Mouse (Mus musculus) left cerebral cortex, postnatal 36 days (tissue): ENCODE data around the gene Evi2a. TPM values are rescaled to one million over a fixed set of nuclear protein-coding genes. Genes with fewer than 3 reads are reported as not detected.

Experiments
- DNase-seq, 2 experiments: peaks; one replicate each; pipeline ENCODE4 v3.0.0; 2021 to 2022; ENCODE audit warnings: low spot score in 2 of 2, mixed read lengths in 1 of 2
- intact Hi-C: fragments of 180-260 bp; cut with DNase I; formaldehyde crosslinking; loops from one replicate; pipeline ENCODE4 v1.15.1; 2025
- total RNA-seq, 2 experiments: library from RNA; stranded (reverse); gene quantifications; 2 replicates each; pipeline ENCODE4 v1.2.3; 2021

Gene Evi2a
- 10 to 100 TPM; 13.6 to 18.8 TPM for total RNA-seq

DNA sequence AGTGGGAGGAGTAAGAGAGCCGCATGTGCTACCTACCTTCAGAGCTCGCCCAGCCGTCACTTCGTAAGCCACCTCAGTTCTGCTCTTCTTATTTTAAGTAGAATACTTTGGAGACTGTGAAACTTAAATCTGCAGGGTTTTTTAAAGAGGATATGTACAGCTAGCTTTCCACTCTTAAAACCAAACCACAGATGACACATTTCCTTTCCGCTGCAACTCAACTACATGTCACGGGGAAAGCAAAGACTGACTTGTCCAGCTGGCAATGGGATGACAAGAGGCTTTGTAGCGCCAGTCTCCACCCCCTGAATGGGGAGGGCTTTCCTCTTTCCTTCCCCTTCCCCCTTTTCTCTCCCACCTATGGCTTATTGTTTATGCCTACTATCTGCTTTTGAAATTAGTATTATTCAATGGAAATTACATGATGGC, at the start of gene Evi2a, which contains the start of gene Evi2:
Evi2a (minus strand) TSS at position 277 of the 429 bp plus-strand sequence.
Evi2 (minus strand) TSS at position 257 of the 429 bp plus-strand sequence.
- peak in 1 of 2 experiments; percentile 28 for DNase-seq

GRCm38 (mm10) chr11:79577741-79578140, 47.3 kb upstream of the Evi2a start:
- intact Hi-C loops, result loop anchor here (10.0 kb wide), 1 partner anchor 133 kb away; no protein-coding TSS in a partner anchor
- DNase-seq, result peak; percentile 78 to 81

More for the DNA sequence above, at the start of gene Evi2a, which contains the start of gene Evi2:
- intact Hi-C loops, result no loop called here

DNA sequence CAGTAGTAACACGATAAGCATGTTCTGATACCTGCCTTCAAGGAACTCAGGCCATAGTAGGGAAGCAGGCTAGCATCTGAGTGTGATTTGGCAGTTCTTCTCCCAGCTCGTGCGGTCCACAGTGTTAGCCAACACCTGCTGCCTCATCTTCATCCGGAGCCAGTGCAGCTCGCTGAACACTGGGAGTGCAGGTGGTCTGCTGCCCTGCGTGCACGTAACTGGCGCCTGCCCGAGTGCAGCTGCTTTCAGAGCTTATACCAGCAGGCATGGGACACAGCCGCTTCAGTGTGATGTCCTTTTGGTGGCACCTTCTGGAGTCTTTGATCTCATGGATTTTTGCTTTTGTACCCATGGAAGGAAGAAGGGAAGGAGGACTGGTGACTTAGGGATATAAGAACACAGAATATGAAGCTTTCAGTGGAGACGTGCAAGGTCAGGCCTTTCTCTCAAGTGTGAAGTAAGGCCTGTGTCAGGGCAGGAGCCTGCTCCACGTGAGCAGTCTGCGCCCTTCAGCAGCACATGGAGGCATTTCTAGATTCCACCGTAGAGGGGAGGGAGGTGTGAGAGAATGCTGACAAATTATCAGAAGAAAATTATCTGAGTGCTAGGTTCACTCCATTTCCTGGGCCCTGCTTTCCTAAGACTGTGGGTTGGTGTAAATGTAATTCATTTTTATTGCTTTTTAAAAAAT, 45.1 kb upstream of the Evi2a start:
- intact Hi-C loops, result loop anchor here (10.0 kb wide), 1 partner anchor 131 kb away; no protein-coding TSS in a partner anchor
- no peak for DNase-seq

GRCm38 (mm10) chr11:79573836-79574235, 43.4 kb upstream of the Evi2a start:
- DNase-seq, result no peak
- intact Hi-C loops, result loop anchor here (10.0 kb wide), 1 partner anchor 129 kb away; no protein-coding TSS in a partner anchor

DNA sequence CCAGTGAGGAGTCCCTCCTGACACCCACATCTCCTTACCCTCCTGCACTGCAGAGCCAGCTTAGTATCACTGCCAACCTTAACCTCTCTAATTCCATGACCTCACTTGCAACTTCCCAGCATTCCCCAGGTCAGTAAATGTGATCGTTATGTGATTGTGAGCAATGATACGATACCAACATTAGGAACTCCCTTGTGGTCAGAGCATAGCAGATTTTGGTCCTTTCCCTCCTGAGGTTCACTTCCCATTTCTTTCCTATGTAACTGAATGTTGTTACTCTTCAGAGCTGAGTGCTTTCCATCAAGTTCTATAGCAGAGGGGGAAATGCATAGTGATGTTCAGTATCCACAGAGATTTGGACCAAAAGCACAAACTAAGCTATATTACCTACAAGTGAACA, 39.9 kb upstream of the Evi2a start:
- intact Hi-C loops, result loop anchor here (10.0 kb wide), 1 partner anchor 126 kb away; no protein-coding TSS in a partner anchor
- no peak for DNase-seq

- intact Hi-C loops, result no loop called here
- no peak for DNase-seq
Observed at GRCm38 (mm10) chr11:79568197-79568911, 37.9 kb upstream of the Evi2a start.

DNA sequence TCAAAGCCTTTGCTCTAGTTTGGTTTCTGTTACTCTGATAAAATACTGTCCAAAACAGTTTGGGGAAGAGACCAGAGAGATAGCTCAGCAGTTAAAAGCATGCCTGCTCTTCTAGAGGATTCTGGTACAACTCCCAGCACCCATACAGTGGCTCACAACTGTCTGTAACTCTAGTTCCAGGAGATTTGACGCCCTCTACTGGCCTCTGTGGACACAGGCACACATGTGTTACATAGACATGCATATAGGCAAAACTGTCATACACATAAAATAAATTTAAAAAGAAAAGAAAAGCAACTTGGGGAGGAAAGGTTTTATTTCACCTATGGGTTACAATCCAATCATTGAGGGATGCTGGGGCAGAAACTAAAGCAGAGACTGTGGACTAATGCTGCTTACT, 36.5 kb upstream of the Evi2a start:
- intact Hi-C loops, result no loop called here

DNA sequence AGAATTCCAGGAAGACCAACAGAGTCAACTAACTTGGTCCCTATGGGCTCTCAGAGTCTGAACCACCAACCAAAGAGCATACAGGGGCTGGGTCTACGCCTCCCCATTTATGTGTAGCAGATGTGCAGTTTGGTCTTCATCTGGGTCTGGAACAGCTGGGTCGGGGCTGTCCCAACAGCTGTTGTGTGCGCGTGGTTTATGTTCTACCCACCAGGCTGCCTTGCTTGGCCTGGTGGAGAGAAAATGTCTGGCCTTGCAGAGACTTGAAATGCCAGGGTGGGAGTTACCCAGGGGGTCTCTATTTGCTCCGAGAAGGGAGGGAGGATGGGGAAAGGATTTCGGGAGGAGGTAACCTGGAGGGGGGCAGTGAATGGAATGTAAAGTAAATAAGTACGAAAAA, 33.1 kb upstream of the Evi2a start:
- no peak for DNase-seq
- intact Hi-C loops, result no loop called here

More for the DNA sequence above, 36.5 kb upstream of the Evi2a start:
- no peak for DNase-seq

GRCm38 (mm10) chr11:79560536-79560935, 30.1 kb upstream of the Evi2a start:
- no peak for DNase-seq
- intact Hi-C loops, result no loop called here

DNA sequence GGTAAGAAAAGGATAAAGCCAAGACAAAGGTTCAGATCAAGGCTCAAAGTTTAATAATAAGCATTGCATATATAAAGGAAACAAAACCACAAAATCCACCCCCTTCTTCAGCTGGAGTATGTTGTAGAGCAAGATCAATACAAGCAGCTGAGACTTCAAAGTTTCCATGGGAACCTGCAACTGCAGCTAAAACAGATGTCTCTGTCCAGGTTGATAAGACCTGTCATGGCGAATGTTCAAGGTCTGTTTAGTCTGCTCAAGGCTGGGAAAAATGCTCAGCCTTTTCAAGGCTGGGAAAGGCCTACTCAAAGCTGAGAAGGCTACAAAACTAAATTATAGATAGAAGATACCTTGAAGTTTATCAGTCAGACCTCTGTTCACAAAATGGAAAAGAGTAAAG, 22.2 kb upstream of the Evi2a start:
- intact Hi-C loops, result no loop called here
- DNase-seq, result no peak

- intact Hi-C loops, result no loop called here
- DNase-seq, result no peak
Observed at GRCm38 (mm10) chr11:79536293-79536692, 5.9 kb upstream of the Evi2a start.

DNA sequence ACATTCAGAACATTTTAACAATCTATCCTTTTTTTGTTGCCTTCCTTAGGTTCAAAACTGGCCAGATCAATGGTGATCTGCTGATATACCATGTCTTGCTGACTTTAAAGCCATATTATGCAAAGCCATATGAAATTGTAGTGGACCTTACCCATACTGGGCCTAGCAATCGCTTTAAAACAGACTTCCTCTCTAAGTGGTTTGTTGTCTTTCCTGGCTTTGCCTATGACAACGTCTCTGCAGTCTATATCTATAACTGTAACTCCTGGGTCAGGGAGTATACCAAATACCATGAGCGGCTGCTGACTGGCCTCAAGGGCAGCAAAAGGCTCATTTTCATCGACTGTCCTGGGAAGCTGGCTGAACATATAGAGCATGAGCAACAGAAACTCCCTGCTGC, 5.1 kb upstream of the Evi2a start:
- intact Hi-C loops, result no loop called here
- no peak for DNase-seq

- intact Hi-C loops, result no loop called here
- DNase-seq, result no peak
Observed at GRCm38 (mm10) chr11:79533950-79534690, 3.7 kb upstream of the Evi2a start.

- no peak for DNase-seq
- intact Hi-C loops, result no loop called here
Observed at GRCm38 (mm10) chr11:79533311-79533710, 2.9 kb upstream of the Evi2a start.

GRCm38 (mm10) chr11:79531485-79531884, 1.1 kb upstream of the Evi2a start:
- intact Hi-C loops, result no loop called here
- DNase-seq, result no peak

- DNase-seq, result no peak
- intact Hi-C loops, result no loop called here
Observed at GRCm38 (mm10) chr11:79530774-79531173, 365 bp upstream of the Evi2a start.

- DNase-seq, result no peak
- intact Hi-C loops, result no loop called here
Observed at GRCm38 (mm10) chr11:79529736-79530135, 673 bp downstream of the Evi2a start.

DNA sequence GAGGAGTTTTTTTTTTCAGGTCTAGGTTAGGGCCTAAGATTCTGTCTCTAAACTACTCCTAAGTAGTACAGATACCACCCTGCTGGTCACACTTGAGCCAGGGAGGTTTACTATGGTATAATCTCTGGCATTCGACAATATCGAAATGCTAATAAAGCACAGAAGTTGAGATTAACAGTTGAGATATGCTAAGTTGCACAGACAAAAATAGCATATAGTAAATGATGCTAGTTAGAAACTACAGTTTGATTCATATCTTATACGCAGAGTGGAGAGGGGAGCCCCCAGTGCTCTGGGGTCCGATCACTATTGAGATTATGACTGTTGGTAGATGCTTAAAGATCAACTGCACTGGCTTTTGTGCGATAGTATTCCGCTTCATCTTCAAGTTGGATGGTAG, 1.2 kb downstream of the Evi2a start:
- intact Hi-C loops, result no loop called here
- DNase-seq, result no peak

GRCm38 (mm10) chr11:79528601-79529000, 1.8 kb downstream of the Evi2a start:
- no peak for DNase-seq
- intact Hi-C loops, result no loop called here

DNA sequence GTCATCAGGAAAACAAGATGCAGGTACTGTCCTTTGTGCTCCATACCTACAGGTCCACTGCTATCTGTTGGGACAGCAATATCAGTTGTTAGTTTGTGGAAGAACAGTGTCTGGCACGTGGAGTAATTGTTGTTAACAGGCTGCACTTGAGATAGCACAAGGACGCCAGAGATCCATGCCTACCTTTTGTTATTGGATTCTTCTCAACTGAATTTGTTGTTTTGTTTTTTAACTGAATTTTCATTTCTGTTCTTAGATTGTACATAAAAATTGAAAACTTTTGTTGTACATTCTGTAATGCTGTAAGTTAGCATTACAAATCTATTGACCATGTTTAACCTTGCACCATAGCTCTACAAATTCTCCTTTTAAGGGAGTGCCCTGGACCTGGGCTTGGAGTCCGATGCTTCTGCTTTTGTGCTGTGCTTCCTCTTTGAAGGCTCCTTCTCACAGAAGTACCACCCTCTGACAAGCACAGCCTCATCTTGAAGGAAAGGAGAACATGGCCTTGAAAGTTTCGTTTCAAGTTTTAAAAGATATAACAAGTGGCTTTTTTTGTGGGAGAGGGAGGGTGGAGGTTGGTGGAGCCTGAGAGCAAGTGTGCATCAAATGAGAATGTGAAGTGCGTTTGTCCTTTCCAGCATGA, 2.5 kb downstream of the Evi2a start:
- intact Hi-C loops, result no loop called here

More for the DNA sequence above, 2.5 kb downstream of the Evi2a start:
- no peak for DNase-seq
